Mouse (Mus musculus): ENCODE measurements around the gene Acta1.

The Acta1 gene

GRCm38 (mm10) chr8:123845991-123846390 is 48.6 kb downstream of the Acta1 start:
- no peak for DNase-seq (ENCODE audit: low read depth, low spot score)

GRCm38 (mm10) chr8:123845114-123845513 is 49.4 kb downstream of the Acta1 start:
- DNase-seq (ENCODE audit: low read depth, low spot score), result no peak

DNA sequence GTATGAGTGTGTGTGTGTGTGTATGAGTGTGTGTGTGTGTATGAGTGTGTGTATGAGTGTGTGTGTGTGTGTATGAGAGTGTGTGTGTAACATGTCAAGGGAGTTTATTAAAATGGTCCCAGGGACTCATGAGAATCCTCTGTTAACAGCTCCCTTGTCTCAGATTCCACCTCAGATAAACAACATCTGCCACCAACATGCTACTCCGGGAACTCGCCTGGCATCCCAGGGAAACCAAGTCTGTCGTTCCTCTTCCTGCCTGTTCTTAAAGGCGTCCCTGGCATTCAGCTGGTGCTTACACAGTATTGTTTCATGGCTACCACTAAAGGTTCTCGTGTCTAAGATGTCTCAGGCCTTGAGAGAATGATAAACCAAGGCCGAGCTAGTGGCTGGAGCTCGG is 50.2 kb downstream of the Acta1 start:
- no peak for DNase-seq (ENCODE audit: low read depth, low spot score)

DNA sequence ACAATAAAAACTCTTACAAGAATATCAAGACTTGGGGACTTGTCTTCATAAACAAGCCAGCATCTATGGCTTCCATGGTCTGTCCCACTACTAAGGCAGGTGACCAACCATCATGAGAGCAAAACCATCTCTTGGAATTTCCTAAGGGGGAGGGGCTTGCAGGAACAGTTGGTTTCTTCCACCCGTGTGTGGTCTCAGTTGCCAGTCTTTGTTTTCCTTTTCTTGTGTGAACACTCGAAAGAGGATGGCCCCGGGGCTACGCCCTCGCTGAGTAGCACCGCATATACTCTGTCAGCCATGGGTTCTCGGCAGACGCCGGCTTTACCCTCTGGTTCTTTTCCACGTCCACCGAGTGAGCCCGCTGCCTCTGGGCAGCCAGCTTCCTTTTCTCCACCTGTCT is 52.5 kb downstream of the Acta1 start:
- DNase-seq (ENCODE audit: low read depth, low spot score), result peak; percentile 48
